Mouse (Mus musculus) kidney, embryonic 16.5 days (tissue): ENCODE measurements at regions not wholly inside any gene's neighbourhood (a gene's known extent, or its start where the extent isn't known, plus 50 kb on each side); places are given as distances from the start of the nearest gene placed in this dataset.

Experiments used
- ATAC-seq: fragments of 200-750 bp; cut with Nextera tagmentation; 2 replicates; pipeline ENCODE4 v1.8.0; 2017; ENCODE audit warnings: moderate TSS enrichment; ENCODE audit not compliant: low FRiP score, low TSS enrichment
- H3K27ac ChIP-seq: fragments of 300-500 bp; sonication (generic); 2 replicates; pipeline ENCODE4 v1.5.1; 2014; ENCODE audit warnings: low read length
- H3K27me3 ChIP-seq: fragments of 300-500 bp; sonication (generic); 2 replicates; pipeline ENCODE4 v1.6.1; 2014; ENCODE audit warnings: low read length, control low read depth, mixed read lengths; ENCODE audit not compliant: insufficient read depth
- H3K36me3 ChIP-seq: fragments of 300-500 bp; sonication (generic); 2 replicates; pipeline ENCODE4 v1.6.1; 2014; ENCODE audit warnings: low read length, control low read depth, mixed read lengths; ENCODE audit not compliant: insufficient read depth
- H3K4me1 ChIP-seq: fragments of 300-500 bp; sonication (generic); 2 replicates; pipeline ENCODE4 v1.6.1; 2014; ENCODE audit warnings: low read length, control low read depth, mixed read lengths; ENCODE audit not compliant: insufficient read depth
- H3K4me2 ChIP-seq: fragments of 300-500 bp; sonication (generic); replicated peaks from 2 replicates; pipeline ENCODE4 v1.6.1; 2014; ENCODE audit warnings: low read depth, low read length
- H3K4me3 ChIP-seq: fragments of 300-500 bp; sonication (generic); 2 replicates; pipeline ENCODE4 v1.5.1; 2014; ENCODE audit warnings: mild to moderate bottlenecking, low read length
- H3K9ac ChIP-seq: fragments of 300-500 bp; sonication (generic); replicated peaks from 2 replicates; pipeline ENCODE4 v1.6.1; 2014; ENCODE audit warnings: low read length
- H3K9me3 ChIP-seq: fragments of 300-500 bp; sonication (generic); 2 replicates; pipeline ENCODE4 v1.6.1; 2016; ENCODE audit warnings: low read length, control low read depth
- WGBS: fragments of 180-500 bp; shearing (Covaris S2); extraction: QIAGEN DNeasy Blood & Tissue Kit; methylation state at CpG from one replicate; pipeline ENCODE4 v1.1.7; 2014; 5-methylcytosine and 5-hydroxymethylcytosine counted together

DNA sequence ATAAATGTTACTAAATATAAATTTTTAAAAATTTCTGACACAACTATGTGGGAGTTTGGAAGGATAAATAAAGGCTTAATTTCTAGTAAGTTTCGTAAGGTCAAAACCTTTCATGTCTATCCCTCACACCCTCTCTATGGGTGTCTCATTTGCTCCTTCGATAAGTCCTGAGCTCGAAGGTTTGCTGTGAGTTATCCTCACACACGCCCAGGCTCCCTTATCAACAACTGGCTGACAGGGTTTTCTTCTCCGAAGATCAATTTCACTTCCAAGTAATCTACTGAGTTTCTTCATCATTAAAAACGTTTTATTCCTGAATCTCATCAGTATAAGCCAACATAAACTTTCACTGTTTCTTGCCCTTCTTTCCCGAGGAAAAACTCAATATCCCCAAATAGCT is 416.0 kb upstream of the Nudt12 start:
- H3K4me2 ChIP-seq: no peak overlapping the region
- WGBS: 68% methylated on average over 7 of the region's 7 CpGs

DNA sequence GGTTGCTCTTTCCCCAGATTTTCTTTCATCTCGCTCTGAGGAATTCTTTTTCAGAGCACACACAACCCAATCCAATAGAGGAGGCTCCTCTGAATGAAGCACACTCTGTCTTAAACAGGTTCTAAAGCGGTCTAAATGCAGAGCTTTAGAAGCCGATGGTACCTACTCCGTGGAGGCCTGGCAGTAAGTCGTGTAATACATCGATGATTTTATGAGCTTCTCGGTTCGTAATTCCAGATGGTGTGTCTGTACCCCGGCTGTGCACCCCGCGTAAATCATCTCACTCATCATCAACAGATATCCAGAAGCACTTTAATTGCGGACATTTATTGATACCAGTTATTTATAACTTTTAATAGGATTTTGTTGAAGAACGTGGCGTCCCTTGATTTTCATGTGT is 408.3 kb upstream of the Nudt12 start:
- 0 out of 2 replicates have a peak, but pooled peaks cover 3% of the 10 kb centered on the region for H3K4me1 ChIP-seq
- H3K4me3 ChIP-seq: peak overlapping the region; percentile 19
- peak overlapping the region; percentile 45 for H3K4me2 ChIP-seq
- H3K27me3 ChIP-seq: no peaks in the 10 kb centered on the region
- no peak overlapping the region for H3K9ac ChIP-seq
- no peaks in the 10 kb centered on the region for H3K36me3 ChIP-seq
- no peak; the same call in 1 of the 2 replicates for ATAC-seq
- H3K27ac ChIP-seq: no peak overlapping the region
- H3K9me3 ChIP-seq: no peaks in the 10 kb centered on the region
- 32% methylated on average over 14 of the region's 14 CpGs for WGBS

More for the DNA sequence above, 416.0 kb upstream of the Nudt12 start:
- Histone ChIP-seq H3K9me3 (no peaks in the 10 kb centered on the region), H3K4me3 (no peak overlapping the region), H3K36me3 (no peaks in the 10 kb centered on the region), H3K27me3 (no peaks in the 10 kb centered on the region), H3K27ac (no peak overlapping the region), H3K9ac (no peak overlapping the region), H3K4me1 (no peaks in the 10 kb centered on the region)
- no peak for ATAC-seq

DNA sequence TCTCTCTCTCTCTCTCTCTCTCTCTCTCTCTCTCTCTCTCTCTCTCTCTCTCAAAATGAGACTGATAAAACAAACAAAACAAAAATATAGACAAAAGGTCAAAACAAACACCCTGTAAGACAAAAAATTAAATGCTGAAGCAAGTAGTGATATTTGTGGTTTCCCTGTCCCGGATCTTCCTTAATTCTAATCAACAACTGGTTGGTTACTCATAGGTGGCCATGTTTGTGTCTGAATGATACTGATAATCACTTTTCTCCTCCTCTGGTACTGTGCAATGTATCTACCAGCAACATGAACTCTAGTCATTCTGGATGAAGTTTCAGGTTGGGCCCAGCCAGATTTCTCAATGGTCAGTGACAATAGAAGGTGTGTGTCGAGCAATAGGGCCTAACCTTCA is 396.1 kb upstream of the Nudt12 start:
- H3K4me3 ChIP-seq: no peak overlapping the region
- 80% methylated on average over 2 of the region's 2 CpGs for WGBS
- no peak for ATAC-seq
- no peak overlapping the region for H3K27ac ChIP-seq
- H3K4me1 ChIP-seq: no peaks in the 10 kb centered on the region
- H3K4me2 ChIP-seq: no peak overlapping the region
- no peaks in the 10 kb centered on the region for H3K9me3 ChIP-seq
- no peaks in the 10 kb centered on the region for H3K36me3 ChIP-seq
- H3K9ac ChIP-seq: no peak overlapping the region
- H3K27me3 ChIP-seq: no peaks in the 10 kb centered on the region

GRCm38 (mm10) chr17:59404525-59404924 is 391.4 kb upstream of the Nudt12 start:
- H3K36me3 ChIP-seq: no peaks in the 10 kb centered on the region
- H3K4me2 ChIP-seq: no peak overlapping the region
- no peak overlapping the region for H3K4me3 ChIP-seq
- no peaks in the 10 kb centered on the region for H3K27me3 ChIP-seq
- no peaks in the 10 kb centered on the region for H3K9me3 ChIP-seq
- ATAC-seq: no peak
- H3K9ac ChIP-seq: no peak overlapping the region
- no peaks in the 10 kb centered on the region for H3K4me1 ChIP-seq
- no peak overlapping the region for H3K27ac ChIP-seq
- 85% methylated on average over 1 of the region's 1 CpGs for WGBS

- Histone ChIP-seq H3K27ac (no peak overlapping the region), H3K27me3 (no peaks in the 10 kb centered on the region), H3K9me3 (no peaks in the 10 kb centered on the region), H3K4me2 (no peak overlapping the region), H3K4me3 (no peak overlapping the region), H3K36me3 (no peaks in the 10 kb centered on the region), H3K9ac (no peak overlapping the region), H3K4me1 (no peaks in the 10 kb centered on the region)
- ATAC-seq: no peak
- WGBS: 89% methylated on average over 3 of the region's 3 CpGs
Measured at GRCm38 (mm10) chr17:59397404-59397803, 384.2 kb upstream of the Nudt12 start.

- Histone ChIP-seq H3K4me2 (no peak overlapping the region), H3K36me3 (no peaks in the 10 kb centered on the region), H3K9ac (no peak overlapping the region), H3K4me3 (no peak overlapping the region), H3K9me3 (no peaks in the 10 kb centered on the region), H3K4me1 (no peaks in the 10 kb centered on the region), H3K27ac (no peak overlapping the region), H3K27me3 (no peaks in the 10 kb centered on the region)
- ATAC-seq: no peak
- WGBS: 84% methylated on average over 5 of the region's 5 CpGs
Measured at GRCm38 (mm10) chr17:59383107-59383438, 369.9 kb upstream of the Nudt12 start.

DNA sequence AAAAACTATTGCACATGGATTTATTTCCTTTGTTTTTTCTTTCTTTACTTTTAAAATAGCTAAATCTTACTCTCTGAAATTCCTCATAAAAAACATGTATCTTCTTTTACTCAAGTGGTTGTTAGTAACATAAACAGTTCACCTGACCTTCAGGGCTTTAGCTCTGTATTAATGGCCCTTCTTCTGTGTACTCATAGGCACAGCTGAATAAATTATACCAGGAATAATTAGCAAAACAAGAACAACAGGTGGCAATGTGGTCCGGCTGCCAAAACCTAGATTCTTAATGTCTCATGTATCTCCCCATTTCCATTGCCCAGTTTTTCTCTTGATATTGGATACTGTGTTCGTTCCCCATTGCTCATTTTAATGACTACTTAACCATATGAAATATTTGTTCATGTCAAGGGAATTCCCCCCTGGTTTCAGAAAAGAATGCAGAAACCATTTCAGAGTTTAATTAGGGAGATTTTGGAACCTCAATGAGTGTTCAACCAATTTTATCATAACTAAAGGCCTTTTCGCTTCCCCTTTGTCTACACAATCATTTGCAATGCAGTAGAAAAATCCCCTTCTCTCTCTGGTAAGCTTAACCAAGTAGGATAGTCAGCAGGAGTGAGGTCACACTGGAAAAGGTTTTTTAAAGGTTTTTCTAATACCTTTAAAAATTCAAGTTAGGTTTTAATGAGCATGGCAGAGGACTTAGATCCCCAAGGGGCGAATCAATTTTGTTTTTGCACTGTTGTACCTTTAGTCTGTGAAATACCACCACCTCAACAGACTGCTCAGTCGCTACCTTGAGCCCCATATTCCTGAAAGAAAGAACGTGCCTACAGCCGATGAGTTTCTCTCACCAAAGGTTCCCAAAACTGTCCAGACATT is 369.3 kb upstream of the Nudt12 start:
- no peak overlapping the region for H3K27ac ChIP-seq
- H3K9me3 ChIP-seq: no peaks in the 10 kb centered on the region
- no peaks in the 10 kb centered on the region for H3K36me3 ChIP-seq
- H3K4me3 ChIP-seq: no peak overlapping the region
- WGBS: 56% methylated on average over 7 of the region's 7 CpGs
- H3K27me3 ChIP-seq: no peaks in the 10 kb centered on the region
- H3K4me2 ChIP-seq: no peak overlapping the region
- H3K9ac ChIP-seq: no peak overlapping the region
- H3K4me1 ChIP-seq: no peaks in the 10 kb centered on the region
- ATAC-seq: no peak

DNA sequence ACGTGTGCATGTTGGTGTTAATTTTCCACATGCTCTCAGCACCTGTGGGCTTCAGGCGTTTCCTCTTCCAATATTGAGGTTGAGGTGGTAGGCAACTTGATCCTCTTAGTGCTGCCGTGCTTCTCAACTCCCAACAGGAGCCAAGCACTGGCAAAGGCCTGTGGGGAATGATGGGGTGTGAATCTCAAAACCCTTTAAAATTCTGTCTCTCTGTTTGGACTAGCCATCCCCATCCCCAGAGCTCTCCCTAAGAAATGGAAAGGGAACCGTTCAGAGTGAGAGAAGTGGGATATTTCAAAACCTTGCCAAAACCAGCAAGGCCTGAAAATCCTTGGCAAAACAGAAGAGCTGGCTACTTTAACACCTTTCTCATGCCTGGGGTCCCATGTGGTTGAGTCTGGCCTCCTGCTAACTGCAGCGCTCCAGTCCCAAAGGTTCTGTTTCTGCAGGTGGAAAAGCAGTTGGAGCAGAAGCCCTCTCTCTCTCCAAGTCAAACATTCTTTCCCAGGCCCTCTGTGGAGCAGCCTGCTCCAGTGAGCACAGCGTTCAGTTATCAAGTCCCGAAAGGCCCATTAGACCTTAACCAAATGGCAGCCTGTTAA is 360.4 kb upstream of the Nudt12 start:
- no peak overlapping the region for H3K9ac ChIP-seq
- H3K36me3 ChIP-seq: no peaks in the 10 kb centered on the region
- no peak overlapping the region for H3K4me2 ChIP-seq
- H3K9me3 ChIP-seq: no peaks in the 10 kb centered on the region
- H3K27ac ChIP-seq: no peak overlapping the region
- 23% methylated on average over 7 of the region's 7 CpGs for WGBS
- ATAC-seq: no peak
- H3K4me1 ChIP-seq: 0 out of 2 replicates have a peak, but pooled peaks cover 3% of the 10 kb centered on the region
- H3K4me3 ChIP-seq: no peak overlapping the region
- H3K27me3 ChIP-seq: no peaks in the 10 kb centered on the region

GRCm38 (mm10) chr17:59369624-59370541 is 356.7 kb upstream of the Nudt12 start:
- ATAC-seq: peak; percentile 57; the same call in 1 of the 2 replicates
- whole genome bisulfite sequencing: 80% methylated on average over 7 of the region's 7 CpGs
- H3K9ac ChIP-seq: no peak overlapping the region

More at GRCm38 (mm10) chr17:59369624-59370541, 356.7 kb upstream of the Nudt12 start:
- Histone ChIP-seq H3K27ac (no peak overlapping the region), H3K9me3 (no peaks in the 10 kb centered on the region), H3K4me2 (no peak overlapping the region), H3K4me1 (0 out of 2 replicates have a peak, but pooled peaks cover 3% of the 10 kb centered on the region), H3K36me3 (no peaks in the 10 kb centered on the region), H3K4me3 (no peak overlapping the region), H3K27me3 (no peaks in the 10 kb centered on the region)
